Mouse (Mus musculus) MEL (cell line): ENCODE measurements around the gene Snx3. TPM values are rescaled to one million over a fixed set of nuclear protein-coding genes. Genes with fewer than 3 reads are reported as not detected.
A peak's percentile ranks its signal among the peaks of the same experiment; 100 is the strongest.

Experiments
- DNase-seq: peaks from one replicate; pipeline ENCODE4 v3.0.0; 2011; ENCODE audit warnings: low read depth, low spot score
- H3K27ac ChIP-seq: 2 replicates; pipeline ENCODE4 v1.5.1; 2012; ENCODE audit warnings: low read depth, mild to moderate bottlenecking, control low read depth, low read length, moderate library complexity; ENCODE audit not compliant: control insufficient read depth
- H3K27me3 ChIP-seq, 2 experiments: fragments of 150-350 bp in 1 of 2; sonication (generic) in 1 of 2; 2 replicates each; pipeline ENCODE4 v1.6.1; 2012; ENCODE audit warnings: low read length in 2 of 2, mild to moderate bottlenecking in 2 of 2, improper control_type of control experiment in 1 of 2, moderate library complexity in 1 of 2; ENCODE audit not compliant: insufficient read depth in 2 of 2, control insufficient read depth in 1 of 2
- H3K36me3 ChIP-seq, 2 experiments: 2 replicates each; pipeline ENCODE4 v1.6.1; 2012 to 2014; ENCODE audit warnings: low read length in 2 of 2, improper control_type of control experiment in 1 of 2, inconsistent platforms in 1 of 2, mild to moderate bottlenecking in 1 of 2; ENCODE audit not compliant: insufficient read depth in 2 of 2, control insufficient read depth in 1 of 2
- H3K4me1 ChIP-seq, 2 experiments: fragments of 150-350 bp in 1 of 2; sonication (generic) in 1 of 2; 2 replicates each; pipeline ENCODE4 v1.6.1; 2012; ENCODE audit warnings: low read length in 2 of 2, improper control_type of control experiment in 1 of 2, mild to moderate bottlenecking in 1 of 2; ENCODE audit not compliant: insufficient read depth in 2 of 2, control insufficient read depth in 1 of 2
- H3K4me3 ChIP-seq, 2 experiments: fragments of 150-350 bp in 1 of 2; sonication (generic) in 1 of 2; 2 replicates each; pipeline ENCODE4 v1.5.1; 2012; ENCODE audit warnings: low read depth in 2 of 2, low read length in 2 of 2, mild to moderate bottlenecking in 2 of 2, moderate library complexity in 2 of 2, control low read depth in 1 of 2, improper control_type of control experiment in 1 of 2; ENCODE audit not compliant: control insufficient read depth in 1 of 2, insufficient read depth in 1 of 2
- H3K79me2 ChIP-seq: 2 replicates; pipeline ENCODE4 v1.6.1; 2012; ENCODE audit warnings: mild to moderate bottlenecking, low read length, moderate library complexity; ENCODE audit not compliant: control insufficient read depth, poor library complexity, insufficient read depth
- H3K9ac ChIP-seq: 2 replicates; pipeline ENCODE4 v1.6.1; 2012; ENCODE audit warnings: low read depth, mild to moderate bottlenecking, control low read depth, low read length, moderate library complexity; ENCODE audit not compliant: control insufficient read depth, poor library complexity, severe bottlenecking
- H3K9me3 ChIP-seq: fragments of 150-350 bp; sonication (generic); replicated peaks from 2 replicates; pipeline ENCODE4 v1.6.1; 2012; ENCODE audit warnings: mild to moderate bottlenecking, low read length, improper control_type of control experiment, moderate library complexity; ENCODE audit not compliant: insufficient read depth
- BHLHE40 ChIP-seq: IDR thresholded peaks from 2 replicates; pipeline ENCODE4 v1.6.1; 2012; ENCODE audit warnings: low read depth, mild to moderate bottlenecking, inconsistent platforms, low read length, improper control_type of control experiment, borderline replicate concordance
- CHD1 ChIP-seq: IDR thresholded peaks from 2 replicates; pipeline ENCODE4 v1.6.1; 2012; ENCODE audit warnings: low read depth, mild to moderate bottlenecking, inconsistent platforms, low read length, improper control_type of control experiment
- ELF1 ChIP-seq: IDR thresholded peaks from 2 replicates; pipeline ENCODE4 v1.6.1; 2014; ENCODE audit warnings: low read depth, mild to moderate bottlenecking, inconsistent platforms, low read length, improper control_type of control experiment, moderate library complexity
- EP300 ChIP-seq, 2 experiments: IDR thresholded peaks; 2 replicates each; pipeline ENCODE4 v1.6.1; 2011; ENCODE audit warnings: improper control_type of control experiment in 2 of 2, low read length in 2 of 2, low read depth in 1 of 2, mild to moderate bottlenecking in 1 of 2
- ETS1 ChIP-seq: IDR thresholded peaks from 2 replicates; pipeline ENCODE4 v1.6.1; 2012; ENCODE audit warnings: low read depth, mild to moderate bottlenecking, inconsistent platforms, low read length, improper control_type of control experiment, moderate library complexity
- GATA1 ChIP-seq: IDR thresholded peaks from 2 replicates; pipeline ENCODE4 v1.6.1; 2011; ENCODE audit warnings: low read depth, low read length, improper control_type of control experiment
- HCFC1 ChIP-seq: IDR thresholded peaks from 2 replicates; pipeline ENCODE4 v1.6.1; 2012; ENCODE audit warnings: low read depth, mild to moderate bottlenecking, inconsistent platforms, low read length, improper control_type of control experiment, moderate library complexity
- JUND ChIP-seq: IDR thresholded peaks from 2 replicates; pipeline ENCODE4 v1.6.1; 2011; ENCODE audit warnings: low read depth, mild to moderate bottlenecking, improper control_type of control experiment, low read length
- KAT2A ChIP-seq: conservative IDR thresholded peaks from 2 replicates; pipeline ENCODE4 v1.6.1; 2012; ENCODE audit warnings: low read depth, low read length, improper control_type of control experiment, inconsistent platforms
- MAX ChIP-seq: IDR thresholded peaks from 2 replicates; pipeline ENCODE4 v1.6.1; 2011; ENCODE audit warnings: low read length, improper control_type of control experiment
- MEF2A ChIP-seq: IDR thresholded peaks from 2 replicates; pipeline ENCODE4 v1.6.1; 2014; ENCODE audit warnings: low read depth, mild to moderate bottlenecking, inconsistent platforms, low read length, improper control_type of control experiment; ENCODE audit not compliant: poor library complexity, insufficient replicate concordance, severe bottlenecking; ENCODE audit errors: extremely low read depth
- MYB ChIP-seq: IDR thresholded peaks from 2 replicates; pipeline ENCODE4 v1.6.1; 2011; ENCODE audit warnings: mild to moderate bottlenecking, low read depth, low read length, improper control_type of control experiment
- MYC ChIP-seq: IDR thresholded peaks from 2 replicates; pipeline ENCODE4 v1.6.1; 2011; ENCODE audit warnings: low read depth, mild to moderate bottlenecking, low read length, improper control_type of control experiment, moderate library complexity
- NELFE ChIP-seq: IDR thresholded peaks from 2 replicates; pipeline ENCODE4 v1.6.1; 2011; ENCODE audit warnings: low read depth, low read length, improper control_type of control experiment
- POLR2A ChIP-seq, 2 experiments: IDR thresholded peaks; 2 replicates each; pipeline ENCODE4 v1.6.1; 2011 to 2012; ENCODE audit warnings: low read length in 2 of 2, mild to moderate bottlenecking in 2 of 2, control low read depth in 1 of 2, improper control_type of control experiment in 1 of 2, low read depth in 1 of 2, moderate library complexity in 1 of 2; ENCODE audit not compliant: control insufficient read depth in 1 of 2, insufficient read depth in 1 of 2, poor library complexity in 1 of 2
- RAD21 ChIP-seq: IDR thresholded peaks from 2 replicates; pipeline ENCODE4 v1.6.1; 2011; ENCODE audit warnings: mild to moderate bottlenecking, low read depth, low read length, improper control_type of control experiment
- RCOR1 ChIP-seq: IDR thresholded peaks from 2 replicates; pipeline ENCODE4 v1.6.1; 2012; ENCODE audit warnings: low read depth, mild to moderate bottlenecking, inconsistent platforms, low read length, improper control_type of control experiment
- SIN3A ChIP-seq: IDR thresholded peaks from 2 replicates; pipeline ENCODE4 v1.6.1; 2012; ENCODE audit warnings: low read length, improper control_type of control experiment, inconsistent platforms
- TAL1 ChIP-seq: IDR thresholded peaks from 2 replicates; pipeline ENCODE4 v1.6.1; 2012; ENCODE audit warnings: mild to moderate bottlenecking, inconsistent platforms, low read length, moderate library complexity, mixed read lengths
- TBP ChIP-seq: IDR thresholded peaks from 2 replicates; pipeline ENCODE4 v1.8.0; 2011; ENCODE audit warnings: low read depth, low read length, improper control_type of control experiment
- USF1 ChIP-seq: IDR thresholded peaks from 2 replicates; pipeline ENCODE4 v1.6.1; 2014; ENCODE audit warnings: low read depth, mild to moderate bottlenecking, inconsistent platforms, low read length, improper control_type of control experiment, moderate library complexity
- USF2 ChIP-seq, 2 experiments: IDR thresholded peaks; 2 replicates each; pipeline ENCODE4 v1.6.1; 2011 to 2012; ENCODE audit warnings: improper control_type of control experiment in 2 of 2, low read length in 2 of 2, borderline replicate concordance in 1 of 2, inconsistent platforms in 1 of 2, low read depth in 1 of 2, mild to moderate bottlenecking in 1 of 2; ENCODE audit not compliant: insufficient read depth in 1 of 2
- ZC3H11A ChIP-seq: IDR thresholded peaks from 2 replicates; pipeline ENCODE4 v1.6.1; 2012; ENCODE audit warnings: low read depth, mild to moderate bottlenecking, inconsistent platforms, low read length, improper control_type of control experiment
- ZNF384 ChIP-seq: IDR thresholded peaks from 2 replicates; pipeline ENCODE4 v1.6.1; 2012; ENCODE audit warnings: low read depth, mild to moderate bottlenecking, inconsistent platforms, low read length, improper control_type of control experiment
- polyA plus RNA-seq, 2 experiments: library from polyadenylated mRNA; stranded (reverse) in 1 of 2; unstranded in 1 of 2; fragments of >175 nt in 1 of 2; fragments of >200 nt in 1 of 2; gene quantifications; 2 replicates each; pipeline versions ENCODE4 v1.2.1 to v1.2.4; 2012; ENCODE audit warnings: low replicate concordance in 2 of 2, low read depth in 1 of 2; ENCODE audit not compliant: insufficient read length in 2 of 2, insufficient read depth in 1 of 2, missing spikeins in 1 of 2
- total RNA-seq: library from RNA; depleted of rRNA; stranded (reverse); fragments of 300-350 nt; gene quantifications from 2 replicates; pipeline ENCODE4 v1.2.3, GENCODE M21; 2012

Snx3 gene
- total and polyA plus RNA-seq, 3 experiments, result 107 to 320 TPM; not detected in 1

DNA sequence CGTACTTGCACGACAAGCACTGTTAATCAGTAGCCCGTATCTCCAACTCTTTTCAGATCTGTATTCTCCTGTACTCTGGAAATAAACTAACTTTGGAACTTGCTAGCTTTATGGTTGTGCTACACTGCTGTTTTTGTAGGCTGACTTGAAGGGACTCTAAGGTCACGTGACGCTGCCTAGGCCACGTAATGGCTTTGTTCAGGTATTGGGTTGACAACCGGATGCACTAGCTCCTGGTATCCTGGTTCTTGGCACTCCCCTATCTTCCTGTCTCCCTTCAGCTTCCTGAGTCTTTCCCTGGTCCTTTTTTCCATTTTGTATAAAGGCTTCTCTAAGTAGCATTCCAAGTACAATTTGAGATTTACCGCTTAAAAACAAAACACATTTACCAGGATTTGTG lies 1.2 kb upstream of the Snx3 start:
- H3K4me3 ChIP-seq, result no peak overlapping the region
- no peaks in the 10 kb centered on the region for H3K9me3 ChIP-seq
- peaks cover 2 to 26% of the 10 kb centered on the region in 2 experiments; a peak in 3 of 4 replicates for H3K36me3 ChIP-seq
- H3K27me3 ChIP-seq, result no peaks in the 10 kb centered on the region
- peaks cover 23% of the 10 kb centered on the region for H3K79me2 ChIP-seq
- H3K27ac ChIP-seq, result peak overlapping the region; percentile 94; the same call in 1 of the 2 replicates
- TF ChIP-seq USF1 (0 out of 2 replicates have a peak, but pooled peaks have one; percentile 37), EP300 (IDR thresholded peaks at IDR 0.05; ENCODE audit: low read depth in 1 of 2, low read length in 2 of 2) (no peak)
- DNase-seq, result no peak
- peaks cover 10 to 20% of the 10 kb centered on the region in 2 experiments; a peak in 3 of 4 replicates for H3K4me1 ChIP-seq
- H3K9ac ChIP-seq, result no peak overlapping the region

DNA sequence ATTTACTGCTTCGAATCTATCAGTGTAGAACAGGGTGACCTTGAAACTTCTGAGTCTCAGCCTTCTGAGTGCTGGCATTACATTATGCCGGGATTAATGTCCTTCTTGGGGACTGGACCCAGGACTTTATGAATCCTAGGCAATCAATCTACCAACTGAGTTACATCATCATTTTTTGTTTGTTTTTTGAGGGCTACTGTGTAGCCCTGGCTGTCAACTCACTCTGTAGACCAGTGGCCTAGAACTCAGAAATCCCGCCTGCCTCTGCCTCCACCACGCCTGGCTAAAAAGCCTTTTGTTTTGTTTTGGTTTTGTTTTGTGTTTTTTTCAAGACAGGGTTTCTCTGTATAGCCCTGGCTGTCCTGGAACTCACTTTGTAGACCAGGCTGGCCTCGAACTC lies 669 bp upstream of the Snx3 start:
- H3K27me3 ChIP-seq, result no peaks in the 10 kb centered on the region
- H3K9ac ChIP-seq, result peak overlapping the region; percentile 61; the same call in 1 of the 2 replicates
- no peak for DNase-seq
- peak overlapping the region; percentile 94 for H3K27ac ChIP-seq
- peaks cover 10 to 20% of the 10 kb centered on the region in 2 experiments; a peak in 3 of 4 replicates for H3K4me1 ChIP-seq
- TF ChIP-seq BHLHE40 (no peak), MEF2A (no peak), MYB (no peak)
- peaks cover 28% of the 10 kb centered on the region for H3K79me2 ChIP-seq
- H3K4me3 ChIP-seq, result peak overlapping the region in 1 of 2 experiments; percentile 55; a peak in 2 of 4 replicates
- H3K9me3 ChIP-seq, result no peaks in the 10 kb centered on the region
- peaks cover 6 to 31% of the 10 kb centered on the region in 2 experiments for H3K36me3 ChIP-seq

GRCm38 (mm10) chr10:42502349-42503111 lies 700 bp downstream of the Snx3 start:
- Histone ChIP-seq H3K4me1 (peaks cover 10 to 18% of the 10 kb centered on the region in 2 experiments; a peak in 3 of 4 replicates), H3K79me2 (peaks cover 38% of the 10 kb centered on the region)
- peak; percentile 84 for DNase-seq
- TF ChIP-seq NELFE (no peak), POLR2A (IDR thresholded peaks at IDR 0.05; ENCODE audit: control insufficient read depth in 1 of 2, insufficient read depth in 1 of 2, low read depth in 1 of 2, low read length in 2 of 2, poor library complexity in 1 of 2) (0 out of 4 replicates have a peak, but pooled peaks of 1 of the 2 experiments have one; percentile 70), JUND (no peak), MYB (no peak), CHD1 (peak; percentile 93; the same call in 1 of the 2 replicates), ZC3H11A (no peak), RCOR1 (no peak), KAT2A (no peak), ETS1 (no peak), BHLHE40 (no peak), ZNF384 (peak; percentile 94), USF2 (IDR thresholded peaks at IDR 0.05; ENCODE audit: borderline replicate concordance in 1 of 2, insufficient read depth in 1 of 2, low read depth in 1 of 2, low read length in 2 of 2) (no peak), ELF1 (no peak), RAD21 (no peak), HCFC1 (peak; percentile 64; the same call in 1 of the 2 replicates), TBP (0 out of 2 replicates have a peak, but pooled peaks have one; percentile 23), SIN3A (peak; percentile 72), MAX (no peak; the same call in none of the 2 replicates), TAL1 (no peak), MYC (no peak), GATA1 (no peak)

More at GRCm38 (mm10) chr10:42502349-42503111, 700 bp downstream of the Snx3 start:
- no peaks in the 10 kb centered on the region for H3K9me3 ChIP-seq
- peak overlapping the region; percentile 90 for H3K9ac ChIP-seq
- peak overlapping the region; percentile 90 to 94 for H3K4me3 ChIP-seq
- peaks cover 11 to 31% of the 10 kb centered on the region in 2 experiments for H3K36me3 ChIP-seq
- H3K27ac ChIP-seq, result peak overlapping the region; percentile 87
- H3K27me3 ChIP-seq, result no peaks in the 10 kb centered on the region
